ENCODE assay signal across 8 mouse cellular contexts in genomic region chr7:143738601-143739006, GRCm38 (mm10). TPM values are rescaled to one million over a fixed set of nuclear protein-coding genes. Genes with fewer than 3 reads are reported as not detected.
DNase-seq lines count a peak whose midpoint lies in the region; ATAC-seq lines count a peak whose summit lies in the region.

No protein-coding gene starts in this region.

- H3K9me3 ChIP-seq in forebrain, embryonic 16.5 days (ENCODE audit: control insufficient read depth, low read length) = no peaks in the 10 kb centered on the region
- H3K9me3 ChIP-seq in midbrain, embryonic 11.5 days (ENCODE audit: control insufficient read depth, low read length) = no peaks in the 10 kb centered on the region

- H3K4me1 ChIP-seq in forebrain, embryonic 16.5 days (replicated peaks; ENCODE audit: control insufficient read depth, insufficient read depth, low read length) = peaks cover 26% of the 10 kb centered on the region
- peaks cover 19% of the 10 kb centered on the region for H3K4me1 ChIP-seq in midbrain, embryonic 11.5 days (ENCODE audit: control insufficient read depth, insufficient read depth, low read length)

- peak overlapping the region; percentile 93 for H3K9ac ChIP-seq in forebrain, embryonic 16.5 days (replicated peaks; ENCODE audit: low read depth, low read length)
- peak overlapping the region; percentile 87 for H3K9ac ChIP-seq in midbrain, embryonic 11.5 days (ENCODE audit: low read length)

- H3K4me2 ChIP-seq in forebrain, embryonic 16.5 days (ENCODE audit: low read length) = peak overlapping the region; percentile 80
- peak overlapping the region; percentile 91 for H3K4me2 ChIP-seq in midbrain, embryonic 11.5 days

- peak overlapping the region; percentile 85 for H3K4me3 ChIP-seq in forebrain, embryonic 16.5 days (replicated peaks; ENCODE audit: low read length)
- H3K4me3 ChIP-seq in midbrain, embryonic 11.5 days (ENCODE audit: low read depth, low read length) = 0 out of 2 replicates have a peak overlapping the region, but pooled peaks have one; percentile 59

- no peaks in the 10 kb centered on the region for H3K36me3 ChIP-seq in forebrain, embryonic 16.5 days (ENCODE audit: control insufficient read depth, insufficient read depth)
- H3K36me3 ChIP-seq in midbrain, embryonic 11.5 days (ENCODE audit: control insufficient read depth, insufficient read depth, low read length) = no peaks in the 10 kb centered on the region

- peak overlapping the region; percentile 62 for H3K27ac ChIP-seq in forebrain, embryonic 16.5 days (ENCODE audit: low read length)
- H3K27ac ChIP-seq in midbrain, embryonic 11.5 days (ENCODE audit: low read depth, low read length) = no peak overlapping the region; the same call in 1 of the 2 replicates

- DNase-seq in ovary, postnatal 36 days (ENCODE audit: low spot score) = peak; percentile 67
- DNase-seq in ovary, postnatal 10 days (ENCODE audit: low spot score) = no peak
- DNase-seq in kidney, postnatal 10 days = peak; percentile 49
- peak; percentile 86 for DNase-seq in midbrain, embryonic 11.5 days (ENCODE audit: low spot score, missing footprints)
- DNase-seq in thymus, postnatal 14 days = no peak
- no peak for DNase-seq in gastrocnemius, adult 8-10 months (ENCODE audit: low spot score in 2 of 2)
- DNase-seq in thymus, adult 18-20 months = no peak

- H3K27me3 ChIP-seq in forebrain, embryonic 16.5 days (replicated peaks; ENCODE audit: control insufficient read depth, insufficient read depth, low read length) = no peaks in the 10 kb centered on the region
- peaks cover 2% of the 10 kb centered on the region; the same call in 1 of the 2 replicates for H3K27me3 ChIP-seq in midbrain, embryonic 11.5 days (ENCODE audit: control insufficient read depth, insufficient read depth, low read length)

- WGBS in forebrain, embryonic 16.5 days = 19% methylated on average over 5 of the region's 5 CpGs
- WGBS in midbrain, embryonic 11.5 days = 37% methylated on average over 5 of the region's 5 CpGs

- peak; percentile 43 for ATAC-seq in forebrain, embryonic 16.5 days
- ATAC-seq in midbrain, embryonic 11.5 days (ENCODE audit: low FRiP score) = no peak

RNA-seq across cellular contexts. Expression of gene Osbpl5, which starts 18.2 kb away (rescaled TPM):
- 34.0 and 35.8 TPM in 2 replicates for polyA plus RNA-seq in forebrain, embryonic 16.5 days (2015; fragmentation: Nextera tagmentation; extraction: Ambion mirVana)
- polyA plus RNA-seq in midbrain, embryonic 11.5 days (2014; fragmentation: Nextera tagmentation; extraction: Ambion mirVana) = 11.2 and 13.0 TPM in 2 replicates
- 10 to 100 TPM; 11.2 to 17.7 (median 14.1) TPM for total RNA-seq in gastrocnemius, adult 8-10 months (2022)

RNA-seq across cellular contexts. Expression of gene Mrgprg, which starts 28.2 kb away (rescaled TPM):
- not detected in 2 replicates for polyA plus RNA-seq in forebrain, embryonic 16.5 days (2015; fragmentation: Nextera tagmentation; extraction: Ambion mirVana)
- polyA plus RNA-seq in midbrain, embryonic 11.5 days (2014; fragmentation: Nextera tagmentation; extraction: Ambion mirVana) = not detected in 2 replicates
- under 1 TPM; 0.29 to 0.86 (median 0.33) TPM for total RNA-seq in gastrocnemius, adult 8-10 months (2022)

RNA-seq across cellular contexts. Expression of gene Mrgpre, which starts 45.7 kb away (rescaled TPM):
- 4.0 and 5.8 TPM in 2 replicates for polyA plus RNA-seq in forebrain, embryonic 16.5 days (2015; fragmentation: Nextera tagmentation; extraction: Ambion mirVana)
- polyA plus RNA-seq in midbrain, embryonic 11.5 days (2014; fragmentation: Nextera tagmentation; extraction: Ambion mirVana) = 2.7 and 3.7 TPM in 2 replicates
- total RNA-seq in gastrocnemius, adult 8-10 months (2022) = under 1 TPM; 0.32 to 0.87 (median 0.44) TPM

RNA-seq across cellular contexts. Expression of gene Tnfrsf23, which starts 52.9 kb away (rescaled TPM):
- polyA plus RNA-seq in forebrain, embryonic 16.5 days (2015; fragmentation: Nextera tagmentation; extraction: Ambion mirVana) = 0.61 and 0.76 TPM in 2 replicates
- 0.29 and 0.44 TPM in 2 replicates for polyA plus RNA-seq in midbrain, embryonic 11.5 days (2014; fragmentation: Nextera tagmentation; extraction: Ambion mirVana)
- total RNA-seq in gastrocnemius, adult 8-10 months (2022) = 1 to 10 TPM; 2.5 to 4.6 (median 3.4) TPM

Comparison
In these comparisons a context has a peak if more than half of its experiments do, and no peak if none do; other contexts are left out.
1. DNase-seq: peak in ovary, postnatal 36 days (single experiment), kidney, postnatal 10 days (single experiment) and midbrain, embryonic 11.5 days (single experiment); none in ovary, postnatal 10 days (single experiment), thymus, postnatal 14 days (single experiment), gastrocnemius, adult 8-10 months (0 of 2) and thymus, adult 18-20 months (0 of 2).